Mouse (Mus musculus): ENCODE results near the gene Lsm4.

Gene Lsm4

GRCm38 (mm10) chr8:70700555-70700922 is 27.5 kb downstream of the Lsm4 start:
- peak; percentile 86 for DNase-seq (ENCODE audit: low spot score)

GRCm38 (mm10) chr8:70701048-70701981 is 28.3 kb downstream of the Lsm4 start:
- DNase-seq (ENCODE audit: low spot score), result no peak

- no peak for DNase-seq (ENCODE audit: low spot score)
Measured at GRCm38 (mm10) chr8:70701982-70702841, 29.2 kb downstream of the Lsm4 start.

- no peak for DNase-seq (ENCODE audit: low spot score)
Measured at GRCm38 (mm10) chr8:70702842-70703182, 29.8 kb downstream of the Lsm4 start.

- DNase-seq (ENCODE audit: low spot score), result no peak
Measured at GRCm38 (mm10) chr8:70703287-70703686, 30.2 kb downstream of the Lsm4 start, which contains the start of gene Iqcn. Iqcn (plus strand) TSS chr8:70703457.

GRCm38 (mm10) chr8:70708281-70708680 is 35.2 kb downstream of the Lsm4 start:
- DNase-seq (ENCODE audit: low spot score), result no peak

- no peak for DNase-seq (ENCODE audit: low spot score)
Measured at GRCm38 (mm10) chr8:70709794-70710193, 36.7 kb downstream of the Lsm4 start.

GRCm38 (mm10) chr8:70710296-70710695 is 37.2 kb downstream of the Lsm4 start:
- no peak for DNase-seq (ENCODE audit: low spot score)

GRCm38 (mm10) chr8:70711041-70711440 is 38.0 kb downstream of the Lsm4 start:
- no peak for DNase-seq (ENCODE audit: low spot score)

GRCm38 (mm10) chr8:70713991-70714390 is 40.9 kb downstream of the Lsm4 start:
- DNase-seq (ENCODE audit: low spot score), result no peak

GRCm38 (mm10) chr8:70715086-70715485 is 42.0 kb downstream of the Lsm4 start:
- DNase-seq (ENCODE audit: low spot score), result no peak

GRCm38 (mm10) chr8:70716521-70717400 is 43.7 kb downstream of the Lsm4 start:
- no peak for DNase-seq (ENCODE audit: low spot score)

GRCm38 (mm10) chr8:70718297-70718696 is 45.2 kb downstream of the Lsm4 start, which contains the start of gene Gm3336:
Gm3336 (plus strand) TSS chr8:70718543.
- no peak for DNase-seq (ENCODE audit: low spot score)

- DNase-seq (ENCODE audit: low spot score), result no peak
Measured at GRCm38 (mm10) chr8:70719796-70720270, 46.8 kb downstream of the Lsm4 start.

GRCm38 (mm10) chr8:70720739-70721138 is 47.7 kb downstream of the Lsm4 start:
- peak; percentile 76 for DNase-seq (ENCODE audit: low spot score)

GRCm38 (mm10) chr8:70721601-70722000 is 48.6 kb downstream of the Lsm4 start:
- no peak for DNase-seq (ENCODE audit: low spot score)

- no peak for DNase-seq (ENCODE audit: low spot score)
Measured at GRCm38 (mm10) chr8:70723486-70724210, 50.6 kb downstream of the Lsm4 start, which contains the start of gene Pde4c. Pde4c (plus strand) TSS chr8:70723720.

GRCm38 (mm10) chr8:70724216-70724615 is 51.2 kb downstream of the Lsm4 start:
- DNase-seq (ENCODE audit: low spot score), result no peak

GRCm38 (mm10) chr8:70725792-70726447 is 52.9 kb downstream of the Lsm4 start:
- DNase-seq (ENCODE audit: low spot score), result no peak

- DNase-seq (ENCODE audit: low spot score), result no peak
Measured at GRCm38 (mm10) chr8:70726721-70727120, 53.7 kb downstream of the Lsm4 start.

Data from c-Kit-positive CD71-positive TER-119-positive erythroid progenitor cells, embryonic 14.5 days (primary cell).